Mouse (Mus musculus): ENCODE measurements around the gene Wnt6. TPM values are rescaled to one million over a fixed set of nuclear protein-coding genes. Genes with fewer than 3 reads are reported as not detected.
A peak's percentile ranks its signal among the peaks of the same experiment; 100 is the strongest.

Wnt6 gene
- polyA plus RNA-seq, 1 experiment from 2014 or later, result 11.9 TPM

GRCm38 (mm10) chr1:74783554-74783953 is 11.9 kb downstream of the Wnt6 start:
- H3K27me3 ChIP-seq (ENCODE audit: insufficient read depth, poor library complexity, severe bottlenecking), result peaks cover 98% of the 10 kb centered on the region
- peaks cover 30% of the 10 kb centered on the region for H3K4me1 ChIP-seq
- DNase-seq (ENCODE audit: low spot score), result no peak
- no peaks in the 10 kb centered on the region for H3K36me3 ChIP-seq
- WGBS, result 3% methylated on average over 13 of the region's 13 CpGs
- H3K4me3 ChIP-seq, result peak overlapping the region; percentile 62
- no peak overlapping the region for H3K27ac ChIP-seq
- H3K9me3 ChIP-seq, result no peaks in the 10 kb centered on the region

- Histone ChIP-seq H3K36me3 (no peaks in the 10 kb centered on the region), H3K4me1 (peaks cover 26% of the 10 kb centered on the region), H3K27me3 (ENCODE audit: insufficient read depth, poor library complexity, severe bottlenecking) (peaks cover 98% of the 10 kb centered on the region), H3K4me3 (peak overlapping the region; percentile 62), H3K27ac (no peak overlapping the region), H3K9me3 (no peaks in the 10 kb centered on the region)
- no peak for DNase-seq (ENCODE audit: low spot score)
- WGBS, result 2% methylated on average over 67 of the region's 67 CpGs
Measured at GRCm38 (mm10) chr1:74784041-74784759, 12.5 kb downstream of the Wnt6 start.

GRCm38 (mm10) chr1:74787846-74788245 is 16.2 kb downstream of the Wnt6 start:
- H3K4me1 ChIP-seq, result peaks cover 27% of the 10 kb centered on the region
- no peaks in the 10 kb centered on the region for H3K9me3 ChIP-seq
- no peaks in the 10 kb centered on the region for H3K36me3 ChIP-seq
- no peak overlapping the region for H3K27ac ChIP-seq
- peaks cover 99% of the 10 kb centered on the region for H3K27me3 ChIP-seq (ENCODE audit: insufficient read depth, poor library complexity, severe bottlenecking)
- H3K4me3 ChIP-seq, result no peak overlapping the region
- 6% methylated on average over 7 of the region's 7 CpGs for WGBS
- no peak for DNase-seq (ENCODE audit: low spot score)

- WGBS, result 12% methylated on average over 6 of the region's 6 CpGs
- DNase-seq (ENCODE audit: low spot score), result no peak
Measured at GRCm38 (mm10) chr1:74788603-74789176, 17.0 kb downstream of the Wnt6 start.

GRCm38 (mm10) chr1:74790095-74790494 is 18.4 kb downstream of the Wnt6 start:
- Histone ChIP-seq H3K27me3 (ENCODE audit: insufficient read depth, poor library complexity, severe bottlenecking) (peaks cover 99% of the 10 kb centered on the region), H3K27ac (no peak overlapping the region), H3K4me1 (peaks cover 32% of the 10 kb centered on the region), H3K36me3 (no peaks in the 10 kb centered on the region), H3K4me3 (no peak overlapping the region), H3K9me3 (no peaks in the 10 kb centered on the region)
- no peak for DNase-seq (ENCODE audit: low spot score)
- 10% methylated on average over 3 of the region's 3 CpGs for WGBS

More at GRCm38 (mm10) chr1:74788603-74789176, 17.0 kb downstream of the Wnt6 start:
- H3K27me3 ChIP-seq (ENCODE audit: insufficient read depth, poor library complexity, severe bottlenecking), result peaks cover 99% of the 10 kb centered on the region
- H3K36me3 ChIP-seq, result no peaks in the 10 kb centered on the region
- H3K27ac ChIP-seq, result no peak overlapping the region
- H3K4me1 ChIP-seq, result peaks cover 27% of the 10 kb centered on the region
- no peak overlapping the region for H3K4me3 ChIP-seq
- H3K9me3 ChIP-seq, result no peaks in the 10 kb centered on the region

- H3K27me3 ChIP-seq (ENCODE audit: insufficient read depth, poor library complexity, severe bottlenecking), result peaks cover 100% of the 10 kb centered on the region
- no peak within 1 kb of the TSS for H3K27ac ChIP-seq
- H3K9me3 ChIP-seq, result no peaks in the 10 kb centered on the region
- 2% methylated on average over 11 of the region's 11 CpGs for WGBS
- peak within 1 kb of the TSS; percentile 48 for H3K4me3 ChIP-seq
- DNase-seq (ENCODE audit: low spot score), result no peak
- H3K36me3 ChIP-seq, result no peaks in the 10 kb centered on the region
- peaks cover 34% of the 10 kb centered on the region for H3K4me1 ChIP-seq
Measured at GRCm38 (mm10) chr1:74791249-74791648, 19.6 kb downstream of the Wnt6 start, which contains the start of gene Wnt10a. Wnt10a (plus strand) TSS chr1:74791516.

GRCm38 (mm10) chr1:74792831-74793660 is 21.4 kb downstream of the Wnt6 start:
- no peak overlapping the region for H3K27ac ChIP-seq
- H3K4me1 ChIP-seq, result peaks cover 40% of the 10 kb centered on the region
- 6% methylated on average over 19 of the region's 19 CpGs for WGBS
- no peak overlapping the region for H3K4me3 ChIP-seq
- DNase-seq (ENCODE audit: low spot score), result no peak
- H3K27me3 ChIP-seq (ENCODE audit: insufficient read depth, poor library complexity, severe bottlenecking), result peaks cover 100% of the 10 kb centered on the region
- no peaks in the 10 kb centered on the region for H3K9me3 ChIP-seq
- H3K36me3 ChIP-seq, result no peaks in the 10 kb centered on the region

- WGBS, result under 1% methylated on average over 38 of the region's 38 CpGs
- Histone ChIP-seq H3K4me3 (peak overlapping the region; percentile 50), H3K27ac (no peak overlapping the region), H3K9me3 (no peaks in the 10 kb centered on the region), H3K27me3 (ENCODE audit: insufficient read depth, poor library complexity, severe bottlenecking) (peaks cover 100% of the 10 kb centered on the region), H3K4me1 (peaks cover 40% of the 10 kb centered on the region), H3K36me3 (no peaks in the 10 kb centered on the region)
- no peak for DNase-seq (ENCODE audit: low spot score)
Measured at GRCm38 (mm10) chr1:74794487-74795144, 22.9 kb downstream of the Wnt6 start.

- Histone ChIP-seq H3K27ac (no peak overlapping the region), H3K9me3 (no peaks in the 10 kb centered on the region), H3K36me3 (no peaks in the 10 kb centered on the region), H3K4me3 (peak overlapping the region; percentile 50), H3K27me3 (ENCODE audit: insufficient read depth, poor library complexity, severe bottlenecking) (peaks cover 100% of the 10 kb centered on the region), H3K4me1 (peaks cover 39% of the 10 kb centered on the region)
- DNase-seq (ENCODE audit: low spot score), result no peak
- 2% methylated on average over 6 of the region's 11 CpGs for WGBS
Measured at GRCm38 (mm10) chr1:74795145-74795529, 23.4 kb downstream of the Wnt6 start.

- Histone ChIP-seq H3K9me3 (no peaks in the 10 kb centered on the region), H3K36me3 (no peaks in the 10 kb centered on the region), H3K27ac (no peak overlapping the region; the same call in 1 of the 2 replicates), H3K27me3 (ENCODE audit: insufficient read depth, poor library complexity, severe bottlenecking) (peaks cover 100% of the 10 kb centered on the region), H3K4me3 (no peak overlapping the region), H3K4me1 (peaks cover 36% of the 10 kb centered on the region)
- 7% methylated on average over 5 of the region's 5 CpGs for WGBS
- DNase-seq (ENCODE audit: low spot score), result no peak
Measured at GRCm38 (mm10) chr1:74797459-74797858, 25.8 kb downstream of the Wnt6 start.

- Histone ChIP-seq H3K36me3 (no peaks in the 10 kb centered on the region), H3K4me3 (peak overlapping the region; percentile 48), H3K4me1 (peaks cover 34% of the 10 kb centered on the region), H3K9me3 (no peaks in the 10 kb centered on the region), H3K27me3 (ENCODE audit: insufficient read depth, poor library complexity, severe bottlenecking) (peaks cover 100% of the 10 kb centered on the region), H3K27ac (no peak overlapping the region; the same call in 1 of the 2 replicates)
- no peak for DNase-seq (ENCODE audit: low spot score)
- 2% methylated on average over 29 of the region's 29 CpGs for WGBS
Measured at GRCm38 (mm10) chr1:74800424-74800888, 28.8 kb downstream of the Wnt6 start.

GRCm38 (mm10) chr1:74801631-74802140 is 30.0 kb downstream of the Wnt6 start:
- no peak for DNase-seq (ENCODE audit: low spot score)
- H3K4me3 ChIP-seq, result no peak overlapping the region
- no peaks in the 10 kb centered on the region for H3K36me3 ChIP-seq
- 8% methylated on average over 6 of the region's 6 CpGs for WGBS
- peaks cover 100% of the 10 kb centered on the region for H3K27me3 ChIP-seq (ENCODE audit: insufficient read depth, poor library complexity, severe bottlenecking)
- no peaks in the 10 kb centered on the region for H3K9me3 ChIP-seq
- H3K4me1 ChIP-seq, result peaks cover 45% of the 10 kb centered on the region
- H3K27ac ChIP-seq, result no peak overlapping the region
